Mouse (Mus musculus) myocyte (in vitro differentiated cells): Measurements from ENCODE around the gene Gga3. TPM values are rescaled to one million over a fixed set of nuclear protein-coding genes. Genes with fewer than 3 reads are reported as not detected.

Source experiments
- H3K27me3 ChIP-seq: one replicate; pipeline ENCODE4 v1.6.1; 2011; ENCODE audit not compliant: control insufficient read depth, insufficient read depth, insufficient read length
- H3K36me3 ChIP-seq: one replicate; pipeline ENCODE4 v1.6.1; 2011; ENCODE audit not compliant: control insufficient read depth, insufficient read depth
- H3K4me2 ChIP-seq: one replicate; pipeline ENCODE4 v1.6.1; 2011; ENCODE audit warnings: low read depth, control low read depth
- H3K4me3 ChIP-seq: one replicate; pipeline ENCODE4 v1.5.1; 2011; ENCODE audit warnings: mild to moderate bottlenecking, control low read depth, moderate library complexity
- H3K79me2 ChIP-seq: one replicate; pipeline ENCODE4 v1.6.1; 2011; ENCODE audit not compliant: control insufficient read depth, insufficient read depth
- H3ac ChIP-seq: one replicate; pipeline ENCODE4 v1.6.1; 2011; ENCODE audit not compliant: control insufficient read depth, insufficient read length
- CEBPB ChIP-seq: IDR thresholded peaks from 2 replicates; pipeline ENCODE4 v1.6.1; 2011; ENCODE audit warnings: mild to moderate bottlenecking, moderate library complexity; ENCODE audit not compliant: poor library complexity, insufficient read depth, severe bottlenecking
- E2F4 ChIP-seq: IDR thresholded peaks from one replicate; pipeline ENCODE4 v1.6.1; 2011; ENCODE audit warnings: mild to moderate bottlenecking, control low read depth, moderate library complexity; ENCODE audit not compliant: insufficient read depth
- MAX ChIP-seq: IDR thresholded peaks from one replicate; pipeline ENCODE4 v1.6.1; 2011; ENCODE audit warnings: low read depth, mild to moderate bottlenecking, control low read depth
- MYOD1 ChIP-seq, 3 experiments: IDR thresholded peaks; one replicate each; pipeline ENCODE4 v1.6.1; 2011; ENCODE audit warnings: control low read depth in 2 of 3, low read depth in 2 of 3, mild to moderate bottlenecking in 2 of 3, moderate library complexity in 1 of 3; ENCODE audit not compliant: insufficient read length in 2 of 3, control insufficient read depth in 1 of 3
- MYOG ChIP-seq, 3 experiments: IDR thresholded peaks; one replicate each; pipeline ENCODE4 v1.6.1; 2011; ENCODE audit warnings: control low read depth in 2 of 3, low read depth in 2 of 3, mild to moderate bottlenecking in 2 of 3; ENCODE audit not compliant: insufficient read length in 2 of 3, control insufficient read depth in 1 of 3, insufficient read depth in 1 of 3
- POLR2A ChIP-seq: IDR thresholded peaks from one replicate; pipeline ENCODE4 v1.6.1; 2011; ENCODE audit warnings: low read depth, mild to moderate bottlenecking, control low read depth, moderate library complexity; ENCODE audit not compliant: insufficient read length
- POLR2AphosphoS2 ChIP-seq: IDR thresholded peaks from one replicate; pipeline ENCODE4 v1.6.1; 2011; ENCODE audit warnings: low read depth, control low read depth; ENCODE audit not compliant: insufficient read length
- TCF12 ChIP-seq: IDR thresholded peaks from one replicate; pipeline ENCODE4 v1.6.1; 2011; ENCODE audit warnings: mild to moderate bottlenecking, control low read depth; ENCODE audit not compliant: poor library complexity, insufficient read depth, severe bottlenecking
- TCF3 ChIP-seq: IDR thresholded peaks from one replicate; pipeline ENCODE4 v1.6.1; 2011; ENCODE audit warnings: low read depth, control low read depth; ENCODE audit not compliant: insufficient read length
- polyA plus RNA-seq: library from polyadenylated mRNA; unstranded; fragments of >200 nt; fragmentation: generic; extraction: Trizol; gene quantifications from one replicate; pipeline ENCODE4 v1.2.1, GENCODE M21; 2012; ENCODE audit warnings: missing spikeins

The Gga3 gene
- polyA plus RNA-seq, 1 experiment, result 16.4 TPM

GRCm38 (mm10) chr11:115536038-115536681 is 67.7 kb downstream of the Gga3 start, which contains the start of gene Sumo2:
Gene Sumo2 (minus strand): TSS chr11:115536276.
- Histone ChIP-seq H3K4me3 (peak within 1 kb of the TSS; percentile 69), H3K36me3 (peaks cover 26% of the 10 kb centered on the region), H3K4me2 (peak within 1 kb of the TSS; percentile 99), H3ac (peak within 1 kb of the TSS; percentile 97), H3K79me2 (peaks cover 43% of the 10 kb centered on the region), H3K27me3 (no peaks in the 10 kb centered on the region)
- peak; percentile 43 for TF ChIP-seq E2F4
- no peak for TF ChIP-seq TCF3
- TF ChIP-seq CEBPB, result no peak
- TF ChIP-seq POLR2AphosphoS2, result peak; percentile 80
- TF ChIP-seq TCF12, result no peak
- no peak for TF ChIP-seq MYOD1 (IDR thresholded peaks at IDR 0.05; ENCODE audit: control insufficient read depth in 1 of 3, insufficient read length in 2 of 3, low read depth in 2 of 3)
- peak; percentile 72 for TF ChIP-seq POLR2A

DNA sequence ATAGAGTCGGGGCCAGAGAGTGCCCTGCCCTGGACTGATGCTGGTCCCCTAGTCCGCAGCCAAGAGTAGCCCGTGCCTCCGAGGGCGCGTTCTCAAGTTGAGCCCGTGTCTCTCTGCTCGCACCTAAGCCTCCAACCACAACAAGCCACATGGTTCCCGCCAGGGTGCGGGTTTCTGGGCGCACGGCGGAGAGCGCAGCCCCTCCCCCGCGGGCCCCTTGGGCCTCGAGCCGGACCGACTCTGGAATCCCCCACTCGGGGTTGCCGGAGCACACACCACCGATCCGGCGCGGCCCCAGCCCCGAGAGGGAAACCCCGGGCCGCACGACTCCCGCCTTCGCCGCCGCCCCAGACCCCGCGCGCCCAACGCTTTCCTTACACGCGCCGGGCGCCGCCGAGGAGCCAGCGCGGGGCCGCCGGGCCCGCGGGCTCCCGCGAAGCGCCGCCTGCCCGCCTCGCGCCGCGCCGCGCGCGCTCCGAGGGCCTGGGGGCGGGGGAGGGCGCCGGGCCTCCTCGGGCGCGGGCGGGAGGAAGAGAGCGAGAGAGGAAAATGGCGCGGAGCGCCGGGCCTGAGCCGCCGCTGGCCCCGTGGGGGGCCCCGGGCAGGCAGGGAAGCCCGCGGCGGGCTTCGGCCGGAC is 68.3 kb downstream of the Gga3 start:
- Histone ChIP-seq H3K4me2 (peak overlapping the region; percentile 99), H3K79me2 (peaks cover 47% of the 10 kb centered on the region), H3K36me3 (peaks cover 26% of the 10 kb centered on the region), H3K27me3 (no peaks in the 10 kb centered on the region), H3K4me3 (peak overlapping the region; percentile 69), H3ac (peak overlapping the region; percentile 97)
- TF ChIP-seq MYOG (IDR thresholded peaks at IDR 0.05; ENCODE audit: control insufficient read depth in 1 of 3, insufficient read depth in 1 of 3, insufficient read length in 2 of 3, low read depth in 2 of 3), result no peak
- TF ChIP-seq POLR2AphosphoS2, result peak; percentile 22
- TF ChIP-seq MAX, result no peak
- no peak for TF ChIP-seq CEBPB

DNA sequence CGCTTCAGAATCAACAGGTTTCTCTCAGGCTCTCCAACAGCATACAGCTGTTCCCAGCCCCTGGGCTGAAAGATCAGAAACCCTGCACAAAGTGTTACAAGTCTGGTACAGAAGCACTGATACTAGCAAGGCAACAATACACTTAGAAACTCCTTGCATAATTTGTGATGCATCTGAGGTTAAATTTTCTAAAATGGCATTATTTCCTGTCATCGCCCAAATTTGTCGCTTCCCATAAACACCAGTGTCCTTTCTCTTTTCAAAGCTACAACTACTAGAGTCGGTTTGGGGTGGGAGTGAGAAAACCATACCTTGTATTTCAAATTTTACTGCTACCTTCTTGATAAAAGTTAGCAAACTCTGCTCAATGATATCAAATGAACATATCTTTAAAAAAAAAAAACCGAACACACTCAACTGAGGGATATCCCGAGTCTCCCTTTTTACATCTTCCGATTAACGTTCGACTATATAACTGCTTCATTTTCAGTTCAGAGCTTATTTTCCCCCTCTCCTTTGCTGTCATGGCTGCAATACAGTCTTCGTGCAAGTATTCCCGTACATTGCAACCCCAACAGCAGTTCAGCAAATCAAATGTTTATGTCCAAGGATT is 69.0 kb downstream of the Gga3 start:
- peaks cover 30% of the 10 kb centered on the region for H3K36me3 ChIP-seq
- TF ChIP-seq POLR2AphosphoS2 (no peak), TCF12 (no peak), MYOG (IDR thresholded peaks at IDR 0.05; ENCODE audit: control insufficient read depth in 1 of 3, insufficient read depth in 1 of 3, insufficient read length in 2 of 3, low read depth in 2 of 3) (no peak), E2F4 (no peak), CEBPB (no peak)
- H3K4me3 ChIP-seq, result peak overlapping the region; percentile 69
- H3ac ChIP-seq, result peak overlapping the region; percentile 97
- no peaks in the 10 kb centered on the region for H3K27me3 ChIP-seq
- peaks cover 54% of the 10 kb centered on the region for H3K79me2 ChIP-seq
- peak overlapping the region; percentile 99 for H3K4me2 ChIP-seq

Other genes starting within 250 kb of the Gga3 start
- gene Hid1, start 236.3 kb downstream of the Gga3 start, polyA plus RNA-seq, result 63.1 TPM
- 52.8 TPM for gene Cdr2l, start 222.1 kb downstream of the Gga3 start, polyA plus RNA-seq
- gene Mrpl58, start 200.3 kb downstream of the Gga3 start, polyA plus RNA-seq, result 201 TPM
- 693 TPM for gene Atp5h, start 184.1 kb downstream of the Gga3 start, polyA plus RNA-seq
- gene Kctd2, start 183.9 kb downstream of the Gga3 start, polyA plus RNA-seq, result 27.3 TPM
- not detected for gene Trim80, start 163.5 kb downstream of the Gga3 start, polyA plus RNA-seq
- 0.10 TPM for gene Slc16a5, start 141.6 kb downstream of the Gga3 start, polyA plus RNA-seq
- 6.2 TPM for gene Armc7, start 128.4 kb downstream of the Gga3 start, polyA plus RNA-seq
- 64.0 TPM for gene Nt5c, start 112.2 kb downstream of the Gga3 start, polyA plus RNA-seq
- gene Jpt1, start 89.7 kb downstream of the Gga3 start, polyA plus RNA-seq, result 386 TPM
- gene Sumo2, start 67.8 kb downstream of the Gga3 start, polyA plus RNA-seq, result 176 TPM
- 41.1 TPM for gene Nup85, start 39.6 kb downstream of the Gga3 start, polyA plus RNA-seq
- 61.5 TPM for gene Mrps7, start 126 bp downstream of the Gga3 start, polyA plus RNA-seq
- 17.5 TPM for gene Mif4gd, start 8.9 kb upstream of the Gga3 start, polyA plus RNA-seq
- gene Slc25a19, start 24.2 kb upstream of the Gga3 start, polyA plus RNA-seq, result 13.9 TPM
- 71.2 TPM for gene Grb2, start 104.5 kb upstream of the Gga3 start, polyA plus RNA-seq
- 19.6 TPM for gene Tmem94, start 161.4 kb upstream of the Gga3 start, polyA plus RNA-seq
- gene Caskin2, start 209.6 kb upstream of the Gga3 start, polyA plus RNA-seq, result 8.0 TPM
- 15.6 TPM for gene Tsen54, start 210.7 kb upstream of the Gga3 start, polyA plus RNA-seq
- gene Llgl2, start 220.0 kb upstream of the Gga3 start, polyA plus RNA-seq, result 0.43 TPM